Mouse (Mus musculus): Measurements from ENCODE around the gene Rnf213. TPM values are rescaled to one million over a fixed set of nuclear protein-coding genes. Genes with fewer than 3 reads are reported as not detected.

Gene Rnf213
- polyA plus RNA-seq, 1 experiment from 2014 or later = 2.0 TPM

- H3K27me3 ChIP-seq = peaks cover 8% of the 10 kb centered on the region; the same call in 1 of the 2 replicates
- no peak for ATAC-seq (ENCODE audit: low FRiP score)
- H3K4me3 ChIP-seq (replicated peaks) = no peak overlapping the region
- no peak overlapping the region for H3K9ac ChIP-seq
- 81% methylated on average over 8 of the region's 8 CpGs for WGBS
- H3K4me1 ChIP-seq = 0 out of 2 replicates have a peak, but pooled peaks cover 4% of the 10 kb centered on the region
- no peak overlapping the region for H3K4me2 ChIP-seq
- no peaks in the 10 kb centered on the region for H3K9me3 ChIP-seq
- no peaks in the 10 kb centered on the region for H3K36me3 ChIP-seq (replicated peaks)
- H3K27ac ChIP-seq = no peak overlapping the region
These were observed 129.9 kb downstream of the Rnf213 start for GRCm38 (mm10) chr11:119522779-119523178.

GRCm38 (mm10) chr11:119523392-119523791 lies 130.5 kb downstream of the Rnf213 start:
- 0 out of 2 replicates have a peak, but pooled peaks cover 4% of the 10 kb centered on the region for H3K4me1 ChIP-seq
- H3K9me3 ChIP-seq = no peaks in the 10 kb centered on the region
- H3K36me3 ChIP-seq (replicated peaks) = no peaks in the 10 kb centered on the region
- no peak overlapping the region for H3K9ac ChIP-seq
- peaks cover 8% of the 10 kb centered on the region; the same call in 1 of the 2 replicates for H3K27me3 ChIP-seq
- no peak overlapping the region for H3K27ac ChIP-seq
- WGBS = 77% methylated on average over 3 of the region's 3 CpGs
- H3K4me2 ChIP-seq = no peak overlapping the region
- ATAC-seq (ENCODE audit: low FRiP score) = no peak
- no peak overlapping the region for H3K4me3 ChIP-seq (replicated peaks)

GRCm38 (mm10) chr11:119524545-119524949 lies 131.6 kb downstream of the Rnf213 start:
- peak overlapping the region; percentile 53 for H3K4me2 ChIP-seq
- H3K4me3 ChIP-seq (replicated peaks) = peak overlapping the region; percentile 36
- ATAC-seq (ENCODE audit: low FRiP score) = peak; percentile 95
- H3K27me3 ChIP-seq = peaks cover 8% of the 10 kb centered on the region; the same call in 1 of the 2 replicates
- 2% methylated on average over 33 of the region's 33 CpGs for WGBS
- no peak overlapping the region; the same call in 1 of the 2 replicates for H3K27ac ChIP-seq
- no peaks in the 10 kb centered on the region for H3K36me3 ChIP-seq (replicated peaks)
- 0 out of 2 replicates have a peak overlapping the region, but pooled peaks have one; percentile 33 for H3K9ac ChIP-seq
- no peaks in the 10 kb centered on the region for H3K9me3 ChIP-seq
- H3K4me1 ChIP-seq = 0 out of 2 replicates have a peak, but pooled peaks cover 4% of the 10 kb centered on the region

DNA sequence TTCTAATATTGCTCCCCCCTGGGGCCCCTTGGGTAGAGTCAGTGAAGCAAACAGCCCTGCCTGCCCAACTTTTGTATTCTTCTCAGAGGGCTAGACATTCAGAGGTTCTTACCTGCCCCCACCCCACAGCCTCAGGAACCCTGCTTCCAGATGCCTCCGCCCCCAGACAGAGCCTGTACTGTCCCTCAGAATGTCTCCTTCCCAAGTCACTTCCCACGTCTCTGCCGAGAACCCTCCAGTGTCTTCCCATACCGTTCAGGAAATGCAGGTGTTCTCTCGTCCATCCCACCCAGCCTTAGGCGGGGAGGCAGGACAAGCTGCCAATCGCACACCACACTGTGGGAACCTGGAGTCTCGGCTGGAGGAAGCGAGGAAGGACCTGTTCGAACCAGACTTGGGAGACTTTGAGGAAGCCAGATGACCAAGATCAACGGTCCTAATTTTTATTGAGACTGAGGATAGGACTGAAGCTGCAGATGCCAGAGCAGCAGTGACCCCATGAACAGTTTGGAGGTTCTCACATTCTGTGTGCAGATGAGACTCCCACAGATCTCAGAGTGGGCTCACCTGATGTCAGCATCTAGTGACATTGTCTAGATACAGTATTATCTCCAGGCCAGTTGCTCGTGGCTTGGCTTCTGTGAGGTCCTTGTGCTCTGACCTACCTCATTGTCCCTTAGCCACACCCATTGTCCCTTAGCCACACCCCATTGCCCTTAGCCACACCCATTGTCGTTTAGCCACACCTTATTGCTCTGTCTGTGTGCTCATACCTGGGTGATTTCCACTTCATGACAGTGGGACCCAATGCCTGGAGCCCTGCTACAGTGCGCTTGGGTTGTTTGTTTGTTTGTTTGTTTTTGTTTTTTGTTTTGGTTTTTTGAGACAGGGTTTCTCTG lies 133.4 kb downstream of the Rnf213 start:
- H3K4me3 ChIP-seq (replicated peaks) = no peak overlapping the region
- H3K9ac ChIP-seq = no peak overlapping the region
- 0 out of 2 replicates have a peak, but pooled peaks cover 4% of the 10 kb centered on the region for H3K4me1 ChIP-seq
- WGBS = 83% methylated on average over 14 of the region's 14 CpGs
- H3K27ac ChIP-seq = no peak overlapping the region
- no peaks in the 10 kb centered on the region for H3K9me3 ChIP-seq
- H3K36me3 ChIP-seq (replicated peaks) = no peaks in the 10 kb centered on the region
- no peak for ATAC-seq (ENCODE audit: low FRiP score)
- H3K27me3 ChIP-seq = peaks cover 4% of the 10 kb centered on the region; the same call in 1 of the 2 replicates
- H3K4me2 ChIP-seq = no peak overlapping the region

DNA sequence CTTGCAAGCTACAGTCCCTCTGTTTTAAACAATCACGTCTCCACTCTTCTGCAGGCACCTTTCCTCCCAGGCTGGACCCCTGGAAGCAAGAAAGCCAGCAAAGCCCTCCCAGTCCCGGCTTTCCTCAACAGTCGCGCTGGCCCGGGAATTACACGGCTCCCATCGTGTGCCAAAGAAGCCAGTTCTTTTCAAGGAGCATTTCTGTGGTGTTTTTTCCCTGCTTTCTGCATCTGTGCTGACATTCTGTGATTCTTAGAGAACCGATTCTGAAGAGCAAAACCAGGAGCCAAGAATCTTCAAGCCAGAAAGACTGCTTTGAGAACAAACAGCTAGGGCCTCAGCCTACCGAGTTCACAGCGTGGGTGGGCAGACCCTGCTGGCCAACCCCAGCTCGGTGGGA lies 136.0 kb downstream of the Rnf213 start:
- Histone ChIP-seq H3K4me3 (replicated peaks) (no peak overlapping the region), H3K9me3 (no peaks in the 10 kb centered on the region), H3K9ac (no peak overlapping the region), H3K27ac (no peak overlapping the region), H3K4me2 (no peak overlapping the region), H3K27me3 (0 out of 2 replicates have a peak, but pooled peaks cover 5% of the 10 kb centered on the region), H3K4me1 (0 out of 2 replicates have a peak, but pooled peaks cover 4% of the 10 kb centered on the region), H3K36me3 (replicated peaks) (no peaks in the 10 kb centered on the region)
- ATAC-seq (ENCODE audit: low FRiP score) = no peak
- WGBS = 73% methylated on average over 11 of the region's 11 CpGs

GRCm38 (mm10) chr11:119532460-119532859 lies 139.6 kb downstream of the Rnf213 start:
- no peaks in the 10 kb centered on the region for H3K9me3 ChIP-seq
- H3K27me3 ChIP-seq = peaks cover 9% of the 10 kb centered on the region; the same call in 1 of the 2 replicates
- H3K9ac ChIP-seq = no peak overlapping the region
- no peaks in the 10 kb centered on the region for H3K36me3 ChIP-seq (replicated peaks)
- H3K4me3 ChIP-seq (replicated peaks) = no peak overlapping the region
- H3K27ac ChIP-seq = no peak overlapping the region
- no peak for ATAC-seq (ENCODE audit: low FRiP score)
- H3K4me2 ChIP-seq = no peak overlapping the region
- 70% methylated on average over 8 of the region's 8 CpGs for WGBS
- H3K4me1 ChIP-seq = no peaks in the 10 kb centered on the region

DNA sequence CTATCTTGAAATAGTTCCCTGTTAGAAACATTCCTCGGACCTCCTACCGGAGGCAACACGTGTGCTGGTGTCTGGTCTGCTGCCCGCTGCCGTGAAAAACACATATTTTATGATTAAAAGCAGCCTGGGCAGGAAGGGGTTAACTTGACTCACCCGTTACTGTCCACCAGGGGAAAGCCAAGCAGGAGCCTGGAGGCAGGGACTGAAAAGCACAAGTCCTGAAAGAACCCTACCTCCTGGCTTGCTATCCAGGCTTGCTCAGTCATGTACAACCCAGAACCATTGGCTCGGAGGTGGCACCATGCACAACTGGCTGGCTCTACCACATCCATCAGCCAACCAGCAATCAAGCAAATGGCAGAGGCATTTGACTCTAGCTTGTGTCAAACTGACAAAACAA lies 140.8 kb downstream of the Rnf213 start:
- ATAC-seq (ENCODE audit: low FRiP score) = no peak
- Histone ChIP-seq H3K9ac (no peak overlapping the region), H3K4me2 (no peak overlapping the region), H3K9me3 (no peaks in the 10 kb centered on the region), H3K27me3 (peaks cover 9% of the 10 kb centered on the region; the same call in 1 of the 2 replicates), H3K4me3 (replicated peaks) (no peak overlapping the region), H3K27ac (no peak overlapping the region), H3K4me1 (no peaks in the 10 kb centered on the region), H3K36me3 (replicated peaks) (no peaks in the 10 kb centered on the region)
- WGBS = 75% methylated on average over 7 of the region's 7 CpGs

MicroRNAs within 50 kb of the gene (microRNA counts, 519-probe panel; counts per million panel counts)
- not detected for microRNA mmu-miR-1932

Small RNAs within 50 kb of the gene (microRNA-seq; reads per million reads assigned to microRNA genes)
- gene Mir1932 = not detected

Other genes with a start within 250 kb of the Rnf213 start
- 28.0 and 28.1 TPM in 2 replicates for gene Tbc1d16, start 164.6 kb upstream of the Rnf213 start, polyA plus RNA-seq (2016; fragmentation: Nextera tagmentation; extraction: Ambion mirVana)
- gene Ccdc40, start 164.5 kb upstream of the Rnf213 start, polyA plus RNA-seq (2016; fragmentation: Nextera tagmentation; extraction: Ambion mirVana) = 20.7 TPM in 2 replicates
- 31.6 and 33.3 TPM in 2 replicates for gene Gaa, start 125.2 kb upstream of the Rnf213 start, polyA plus RNA-seq (2016; fragmentation: Nextera tagmentation; extraction: Ambion mirVana)
- 366 and 368 TPM in 2 replicates for gene Eif4a3, start 93.0 kb upstream of the Rnf213 start, polyA plus RNA-seq (2016; fragmentation: Nextera tagmentation; extraction: Ambion mirVana)
- 0.06 and 0.13 TPM in 2 replicates for gene Card14, start 85.3 kb upstream of the Rnf213 start, polyA plus RNA-seq (2016; fragmentation: Nextera tagmentation; extraction: Ambion mirVana)
- 4.4 and 6.2 TPM in 2 replicates for gene Sgsh, start 37.6 kb upstream of the Rnf213 start, polyA plus RNA-seq (2016; fragmentation: Nextera tagmentation; extraction: Ambion mirVana)
- gene Slc26a11, start 37.5 kb upstream of the Rnf213 start, polyA plus RNA-seq (2016; fragmentation: Nextera tagmentation; extraction: Ambion mirVana) = 5.1 and 6.3 TPM in 2 replicates
- 23.1 and 23.5 TPM in 2 replicates for gene Endov, start 98.2 kb downstream of the Rnf213 start, polyA plus RNA-seq (2016; fragmentation: Nextera tagmentation; extraction: Ambion mirVana)
- gene Nptx1, start 154.7 kb downstream of the Rnf213 start, polyA plus RNA-seq (2016; fragmentation: Nextera tagmentation; extraction: Ambion mirVana) = 4.0 and 4.8 TPM in 2 replicates
- 15.8 and 16.1 TPM in 2 replicates for gene Rptor, start 209.8 kb downstream of the Rnf213 start, polyA plus RNA-seq (2016; fragmentation: Nextera tagmentation; extraction: Ambion mirVana)